Mouse (Mus musculus) intestine, embryonic 16.5 days (tissue): ENCODE measurements at regions not wholly inside any gene's neighbourhood (a gene's known extent, or its start where the extent isn't known, plus 50 kb on each side); places are given as distances from the start of the nearest gene placed in this dataset.

ENCODE experiments used
- ATAC-seq: fragments of 200-750 bp; cut with Nextera tagmentation; 2 replicates; pipeline ENCODE4 v1.8.0; 2017; ENCODE audit warnings: moderate TSS enrichment, moderate library complexity
- H3K27ac ChIP-seq: fragments of 300-500 bp; sonication (generic); 2 replicates; pipeline ENCODE4 v1.5.1; 2014; ENCODE audit warnings: mild to moderate bottlenecking, low read length
- H3K27me3 ChIP-seq: fragments of 300-500 bp; sonication (generic); replicated peaks from 2 replicates; pipeline ENCODE4 v1.6.1; 2014; ENCODE audit warnings: low read length, control low read depth, mixed read lengths; ENCODE audit not compliant: control insufficient read depth, insufficient read depth
- H3K36me3 ChIP-seq: fragments of 300-500 bp; sonication (generic); 2 replicates; pipeline ENCODE4 v1.6.1; 2014; ENCODE audit warnings: low read length, control low read depth; ENCODE audit not compliant: control insufficient read depth, insufficient read depth
- H3K4me1 ChIP-seq: fragments of 300-500 bp; sonication (generic); 2 replicates; pipeline ENCODE4 v1.6.1; 2014; ENCODE audit warnings: low read length, control low read depth, mixed read lengths; ENCODE audit not compliant: control insufficient read depth, insufficient read depth
- H3K4me2 ChIP-seq: fragments of 300-500 bp; sonication (generic); 2 replicates; pipeline ENCODE4 v1.6.1; 2014; ENCODE audit warnings: low read depth, low read length, control low read depth
- H3K4me3 ChIP-seq: fragments of 300-500 bp; sonication (generic); 2 replicates; pipeline ENCODE4 v1.5.1; 2014; ENCODE audit warnings: mild to moderate bottlenecking, low read length
- H3K9ac ChIP-seq: fragments of 300-500 bp; sonication (generic); 2 replicates; pipeline ENCODE4 v1.6.1; 2014; ENCODE audit warnings: low read depth, low read length
- H3K9me3 ChIP-seq: fragments of 300-500 bp; sonication (generic); 2 replicates; pipeline ENCODE4 v1.6.1; 2016; ENCODE audit warnings: low read length, control low read depth; ENCODE audit not compliant: control insufficient read depth
- WGBS: fragments of 180-500 bp; shearing (Covaris S2); extraction: QIAGEN DNeasy Blood & Tissue Kit; methylation state at CpG from one replicate; pipeline ENCODE4 v1.1.7; 2014; 5-methylcytosine and 5-hydroxymethylcytosine counted together

- Histone ChIP-seq H3K36me3 (no peaks in the 10 kb centered on the region), H3K4me2 (no peak overlapping the region), H3K4me1 (no peaks in the 10 kb centered on the region), H3K9me3 (no peaks in the 10 kb centered on the region), H3K4me3 (no peak overlapping the region), H3K9ac (no peak overlapping the region), H3K27me3 (no peaks in the 10 kb centered on the region), H3K27ac (no peak overlapping the region)
- 77% methylated on average over 4 of the region's 4 CpGs for WGBS
- ATAC-seq, result no peak
These were observed 97.9 kb downstream of the Lipi start for GRCm38 (mm10) chr16:75487915-75488314.

- Histone ChIP-seq H3K27me3 (no peaks in the 10 kb centered on the region), H3K9ac (no peak overlapping the region)
These were observed 102.0 kb downstream of the Lipi start for GRCm38 (mm10) chr16:75483878-75484277.

DNA sequence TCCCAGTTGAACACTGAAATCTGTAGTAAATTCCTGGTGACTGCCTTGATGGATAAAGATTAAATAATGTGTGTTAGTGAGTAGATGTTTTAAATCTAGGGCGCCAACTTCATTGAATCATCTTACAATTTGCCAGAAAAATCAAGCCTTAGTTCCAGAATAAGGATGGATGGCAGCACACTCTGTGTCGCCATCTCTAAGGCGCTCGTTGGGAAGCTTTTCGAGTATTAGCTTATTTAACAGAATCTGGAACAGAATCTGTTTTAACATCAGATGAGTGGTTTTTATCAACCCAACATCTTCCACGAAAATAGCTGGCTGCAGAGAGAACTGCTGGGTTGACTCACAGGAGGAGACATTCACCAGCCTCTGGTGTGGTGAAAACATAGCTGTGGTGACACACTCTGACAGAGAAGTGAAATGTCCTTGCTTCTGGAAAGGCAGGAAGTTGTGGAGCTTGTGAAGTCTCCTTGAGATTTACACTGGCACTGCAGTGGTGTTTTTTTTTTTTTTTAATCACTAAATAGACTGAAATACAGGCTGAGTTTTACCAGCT is 120.4 kb downstream of the Lipi start:
- Histone ChIP-seq H3K4me3 (no peak overlapping the region), H3K36me3 (no peaks in the 10 kb centered on the region), H3K9me3 (no peaks in the 10 kb centered on the region), H3K27ac (no peak overlapping the region), H3K9ac (no peak overlapping the region), H3K4me1 (no peaks in the 10 kb centered on the region), H3K4me2 (no peak overlapping the region), H3K27me3 (no peaks in the 10 kb centered on the region)
- ATAC-seq, result no peak
- 80% methylated on average over 6 of the region's 6 CpGs for WGBS

More at GRCm38 (mm10) chr16:75483878-75484277, 102.0 kb downstream of the Lipi start:
- Histone ChIP-seq H3K4me1 (no peaks in the 10 kb centered on the region), H3K9me3 (no peaks in the 10 kb centered on the region), H3K36me3 (no peaks in the 10 kb centered on the region), H3K4me2 (no peak overlapping the region), H3K27ac (no peak overlapping the region), H3K4me3 (no peak overlapping the region)
- 84% methylated on average over 5 of the region's 5 CpGs for WGBS
- ATAC-seq, result no peak

GRCm38 (mm10) chr16:75462136-75462535 is 123.7 kb downstream of the Lipi start:
- no peak for ATAC-seq
- H3K9me3 ChIP-seq, result no peaks in the 10 kb centered on the region
- 82% methylated on average over 3 of the region's 3 CpGs for WGBS

DNA sequence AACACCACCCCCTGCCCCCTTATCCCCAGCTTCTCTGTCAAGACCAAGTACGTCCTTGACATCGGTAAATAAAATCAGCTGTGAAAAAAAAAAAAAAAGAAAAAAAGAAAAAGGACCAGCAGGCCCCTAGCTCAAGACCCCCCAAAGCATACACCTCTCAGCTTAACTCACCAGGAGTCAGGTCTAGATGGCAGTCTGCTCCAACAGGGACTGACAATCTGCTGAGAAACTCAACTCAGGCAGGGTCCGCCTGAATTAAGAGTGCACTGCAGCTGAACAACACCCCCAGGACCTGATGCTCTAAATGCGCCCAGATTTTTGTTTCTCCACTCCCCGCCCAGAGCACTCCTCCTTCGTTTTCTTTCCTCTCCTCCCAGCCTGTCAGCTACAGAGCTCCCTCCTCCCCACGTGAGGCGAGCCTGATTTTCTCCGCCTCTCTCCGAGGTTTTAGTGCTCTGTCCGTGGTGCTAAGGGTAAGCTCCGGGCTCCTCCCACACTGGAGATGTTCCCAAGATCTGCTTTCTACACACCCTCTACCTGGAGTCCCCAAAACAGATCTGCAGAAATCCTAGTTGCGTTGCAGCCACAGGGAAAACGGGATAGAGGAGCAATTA is 138.9 kb downstream of the Lipi start:
- Histone ChIP-seq H3K4me2 (no peak overlapping the region), H3K4me1 (no peaks in the 10 kb centered on the region), H3K36me3 (no peaks in the 10 kb centered on the region), H3K9ac (no peak overlapping the region), H3K9me3 (no peaks in the 10 kb centered on the region), H3K27ac (no peak overlapping the region), H3K27me3 (no peaks in the 10 kb centered on the region), H3K4me3 (no peak overlapping the region)
- peak; percentile 75 for ATAC-seq
- 1% methylated on average over 14 of the region's 14 CpGs for WGBS

More at GRCm38 (mm10) chr16:75462136-75462535, 123.7 kb downstream of the Lipi start:
- Histone ChIP-seq H3K27me3 (no peaks in the 10 kb centered on the region), H3K36me3 (no peaks in the 10 kb centered on the region), H3K4me3 (no peak overlapping the region), H3K4me2 (no peak overlapping the region), H3K9ac (no peak overlapping the region), H3K4me1 (no peaks in the 10 kb centered on the region), H3K27ac (no peak overlapping the region)

GRCm38 (mm10) chr16:75439296-75439695 is 146.6 kb downstream of the Lipi start:
- Histone ChIP-seq H3K27me3 (no peaks in the 10 kb centered on the region), H3K27ac (no peak overlapping the region), H3K36me3 (no peaks in the 10 kb centered on the region), H3K9me3 (no peaks in the 10 kb centered on the region), H3K4me2 (no peak overlapping the region), H3K4me3 (no peak overlapping the region), H3K9ac (no peak overlapping the region), H3K4me1 (no peaks in the 10 kb centered on the region)
- no peak for ATAC-seq
- WGBS, result 92% methylated on average over 3 of the region's 3 CpGs

DNA sequence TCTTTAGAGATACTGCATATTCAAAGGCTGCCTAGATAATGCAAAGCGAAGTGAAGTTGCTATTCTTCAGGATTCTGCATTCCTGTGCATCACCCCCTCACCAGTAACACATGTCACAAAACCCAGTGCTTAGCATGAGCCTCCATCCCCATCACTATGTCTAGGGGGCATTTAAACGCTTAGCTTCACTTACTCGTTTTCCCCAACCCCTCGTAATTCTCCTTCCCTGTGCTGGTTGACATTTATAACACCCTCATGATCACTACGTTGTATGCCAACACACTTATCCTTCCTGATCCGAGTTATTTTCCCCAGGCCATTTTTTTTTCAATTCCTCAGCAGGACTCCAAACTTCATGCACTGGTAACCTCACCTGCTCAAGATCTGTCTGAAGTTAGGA is 152.6 kb downstream of the Lipi start:
- Histone ChIP-seq H3K9ac (no peak overlapping the region), H3K27me3 (no peaks in the 10 kb centered on the region), H3K4me3 (no peak overlapping the region), H3K9me3 (no peaks in the 10 kb centered on the region), H3K4me1 (no peaks in the 10 kb centered on the region), H3K4me2 (no peak overlapping the region), H3K36me3 (no peaks in the 10 kb centered on the region), H3K27ac (no peak overlapping the region)
- ATAC-seq, result no peak
- 57% methylated on average over 6 of the region's 6 CpGs for WGBS

DNA sequence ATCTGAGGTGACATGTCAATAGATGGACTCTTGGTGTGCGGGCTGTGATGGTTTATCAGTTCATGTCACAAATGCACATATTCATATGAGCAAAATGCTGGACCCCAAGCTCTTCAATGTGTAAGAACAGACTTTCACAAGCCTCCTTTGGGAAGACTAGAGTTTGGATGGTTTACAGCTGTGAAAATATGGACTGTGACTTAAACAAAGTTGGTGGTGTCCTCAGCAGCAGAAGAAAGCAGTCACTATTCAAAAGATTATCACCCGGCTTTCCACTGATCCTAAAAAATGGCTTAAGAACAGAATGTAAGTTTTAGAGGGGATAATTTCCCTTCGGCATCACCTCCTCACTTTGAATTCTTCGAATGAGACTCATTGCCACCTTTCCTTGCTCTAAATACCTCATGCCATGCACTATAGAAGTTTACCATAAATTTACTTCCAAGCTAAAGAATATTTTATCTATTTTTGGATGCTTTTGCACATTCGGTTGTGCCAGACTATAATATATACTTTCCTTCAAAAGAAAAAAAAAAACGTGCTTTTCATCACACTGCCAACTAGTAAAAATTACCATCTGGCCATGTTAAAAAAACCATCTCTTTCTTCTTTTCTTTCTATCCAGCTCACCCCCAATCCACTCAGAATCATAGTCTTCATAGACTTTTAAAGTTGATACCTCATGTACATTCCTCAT is 201.2 kb downstream of the Lipi start:
- WGBS, result 82% methylated on average over 6 of the region's 6 CpGs

GRCm38 (mm10) chr16:75381191-75381590 is 204.7 kb downstream of the Lipi start:
- Histone ChIP-seq H3K4me3 (no peak overlapping the region), H3K9me3 (no peaks in the 10 kb centered on the region), H3K4me2 (no peak overlapping the region), H3K4me1 (no peaks in the 10 kb centered on the region), H3K27ac (no peak overlapping the region), H3K36me3 (no peaks in the 10 kb centered on the region), H3K27me3 (no peaks in the 10 kb centered on the region), H3K9ac (no peak overlapping the region)
- 47% methylated on average over 1 of the region's 1 CpGs for WGBS
- no peak for ATAC-seq

More for the DNA sequence above, 201.2 kb downstream of the Lipi start:
- H3K4me3 ChIP-seq, result no peak overlapping the region
- no peaks in the 10 kb centered on the region for H3K9me3 ChIP-seq
- no peak overlapping the region for H3K4me2 ChIP-seq
- no peaks in the 10 kb centered on the region for H3K36me3 ChIP-seq
- no peak for ATAC-seq
- no peaks in the 10 kb centered on the region for H3K27me3 ChIP-seq
- H3K9ac ChIP-seq, result no peak overlapping the region
- H3K27ac ChIP-seq, result no peak overlapping the region
- H3K4me1 ChIP-seq, result no peaks in the 10 kb centered on the region
